Mouse (Mus musculus): Measurements from ENCODE around the gene Gm11639.

Gm11639 gene

DNA sequence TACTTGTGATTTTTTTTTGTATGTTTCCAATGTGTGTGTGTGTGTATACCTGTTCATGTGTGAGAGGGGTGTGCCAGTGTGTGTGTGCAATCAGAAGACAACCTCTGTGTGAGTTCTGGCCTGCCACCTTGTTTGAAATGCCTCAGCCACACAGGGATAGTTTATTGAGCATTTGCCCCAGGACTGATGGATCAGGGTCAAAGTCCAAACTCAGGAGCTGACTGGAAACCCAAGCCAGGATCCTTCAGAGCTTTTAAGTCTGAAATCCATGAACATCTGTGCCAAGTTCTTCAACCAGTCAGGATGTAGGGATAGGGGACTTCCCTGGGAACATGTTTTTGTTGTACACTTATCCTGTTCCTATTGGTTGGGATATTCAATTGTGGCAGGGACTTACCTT is 472.5 kb downstream of the Gm11639 start:
- no peak for DNase-seq

DNA sequence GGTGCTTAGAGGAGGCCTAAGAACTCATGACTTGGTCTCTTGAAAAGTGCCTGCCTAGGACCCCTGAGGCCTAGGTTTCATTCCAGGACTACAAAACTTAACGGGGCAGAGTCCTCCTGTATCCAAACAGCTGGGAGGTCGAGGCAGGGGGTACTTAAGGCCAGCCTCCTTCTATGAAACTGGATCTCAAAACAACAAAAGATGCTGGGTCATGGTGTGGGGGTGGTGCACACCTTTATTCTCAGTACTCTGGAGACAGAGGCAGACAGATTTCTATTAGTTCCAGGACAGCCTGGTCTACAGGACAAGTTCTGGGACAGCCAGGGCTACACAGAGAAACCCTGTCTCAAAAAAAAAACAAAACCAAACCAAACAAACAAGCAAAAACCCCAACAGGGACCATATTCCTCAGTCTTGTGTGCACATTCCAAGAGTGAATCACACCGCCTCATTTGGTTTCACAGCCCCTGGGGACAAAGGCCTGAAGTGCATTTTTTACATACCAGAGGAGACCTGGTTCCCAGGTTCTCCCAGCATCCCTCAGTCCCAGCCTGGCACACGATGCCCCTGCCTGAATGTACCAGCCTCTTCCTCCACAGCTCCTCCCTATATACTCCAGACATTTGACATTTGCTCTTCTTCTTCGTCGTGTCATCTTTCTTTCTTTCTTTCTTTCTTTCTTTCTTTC is 474.3 kb downstream of the Gm11639 start:
- DNase-seq = no peak

- no peak for DNase-seq
Observed at GRCm38 (mm10) chr11:105161411-105161810, 475.9 kb downstream of the Gm11639 start.

- DNase-seq = no peak
Observed at GRCm38 (mm10) chr11:105164516-105165510, 479.3 kb downstream of the Gm11639 start.

GRCm38 (mm10) chr11:105166780-105167179 is 481.3 kb downstream of the Gm11639 start:
- DNase-seq = no peak
